Mouse (Mus musculus): ENCODE results near the gene Tnpo1. TPM values are rescaled to one million over a fixed set of nuclear protein-coding genes. Genes with fewer than 3 reads are reported as not detected.

Tnpo1 gene
- total RNA-seq (2015; ENCODE audit: low replicate concordance) (45.3 and 46.9 TPM in 2 replicates), total RNA-seq (2017; ENCODE audit: low replicate concordance) (33.6 and 38.2 TPM in 2 replicates)

DNA sequence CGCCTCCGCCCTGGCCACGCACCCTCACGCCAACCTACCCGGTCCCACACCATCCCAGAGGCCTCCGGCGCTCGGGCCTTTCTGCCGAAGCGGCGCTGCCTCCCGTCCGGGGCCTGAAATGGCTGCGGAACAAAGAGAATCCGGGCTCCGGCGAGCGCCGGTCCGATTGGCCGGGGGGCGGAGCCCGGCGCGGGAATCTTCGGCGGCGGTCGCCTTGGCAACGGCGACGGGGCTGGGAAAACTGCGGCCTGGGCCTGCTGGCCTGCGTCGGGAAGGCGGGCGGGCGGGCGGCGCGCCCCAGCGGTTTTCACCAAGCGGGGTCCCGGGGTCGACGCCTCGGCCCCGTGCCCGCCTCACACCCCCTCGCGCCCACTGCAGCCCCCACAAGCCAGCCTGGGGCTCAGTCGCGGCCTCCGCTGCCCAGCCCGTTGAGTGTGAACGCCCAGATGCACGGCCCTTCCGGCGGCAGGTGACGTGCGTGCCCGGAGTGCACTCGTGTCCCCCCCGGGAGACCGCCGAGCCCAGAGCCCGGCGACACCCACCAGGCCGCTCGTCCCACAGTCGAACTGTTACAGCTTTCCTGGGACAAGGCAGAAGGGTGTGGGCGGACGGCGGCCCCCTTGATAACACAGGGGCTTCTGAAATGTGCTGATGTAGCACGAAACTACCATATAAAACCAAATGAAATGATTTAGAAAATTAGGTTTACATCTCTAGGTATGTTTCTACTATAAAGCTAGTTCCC lies at the start of gene Tnpo1:
Tnpo1 (minus strand) TSS at position 172 of the 745 bp plus-strand sequence.
- ATAC-seq (replicated peaks; ENCODE audit: low FRiP score, poor library complexity, severe bottlenecking), result peak; percentile 82

- ATAC-seq (replicated peaks; ENCODE audit: low FRiP score, poor library complexity, severe bottlenecking), result no peak
These were observed 45.9 kb upstream of the Tnpo1 start for GRCm38 (mm10) chr13:98972090-98972489.

GRCm38 (mm10) chr13:98971641-98972040 lies 45.5 kb upstream of the Tnpo1 start:
- ATAC-seq (replicated peaks; ENCODE audit: low FRiP score, poor library complexity, severe bottlenecking), result no peak

DNA sequence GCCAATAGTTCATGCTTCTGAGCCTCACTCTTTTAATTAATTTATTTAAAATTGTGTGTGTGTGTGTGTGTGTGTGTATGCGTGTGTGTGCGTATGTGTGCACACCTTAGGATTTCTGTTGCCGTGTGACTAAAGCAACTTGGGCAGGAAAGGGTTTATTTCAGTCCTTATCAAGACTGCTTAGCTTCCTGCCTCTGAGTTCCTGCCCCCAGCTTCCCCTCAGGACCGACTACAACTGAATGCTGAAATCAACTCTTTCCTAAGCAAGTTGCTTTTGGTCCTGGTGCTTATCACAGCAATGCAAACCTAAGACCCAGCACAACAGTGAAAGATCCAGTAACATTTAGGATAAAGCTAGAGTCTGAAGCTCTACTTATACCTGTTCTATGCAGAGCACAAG lies 42.3 kb upstream of the Tnpo1 start:
- no peak for ATAC-seq (replicated peaks; ENCODE audit: low FRiP score, poor library complexity, severe bottlenecking)

- ATAC-seq (replicated peaks; ENCODE audit: low FRiP score, poor library complexity, severe bottlenecking), result no peak
These were observed 41.8 kb upstream of the Tnpo1 start for GRCm38 (mm10) chr13:98967942-98968341.

- ATAC-seq (replicated peaks; ENCODE audit: low FRiP score, poor library complexity, severe bottlenecking), result no peak
These were observed 40.4 kb upstream of the Tnpo1 start for GRCm38 (mm10) chr13:98966583-98966982.

DNA sequence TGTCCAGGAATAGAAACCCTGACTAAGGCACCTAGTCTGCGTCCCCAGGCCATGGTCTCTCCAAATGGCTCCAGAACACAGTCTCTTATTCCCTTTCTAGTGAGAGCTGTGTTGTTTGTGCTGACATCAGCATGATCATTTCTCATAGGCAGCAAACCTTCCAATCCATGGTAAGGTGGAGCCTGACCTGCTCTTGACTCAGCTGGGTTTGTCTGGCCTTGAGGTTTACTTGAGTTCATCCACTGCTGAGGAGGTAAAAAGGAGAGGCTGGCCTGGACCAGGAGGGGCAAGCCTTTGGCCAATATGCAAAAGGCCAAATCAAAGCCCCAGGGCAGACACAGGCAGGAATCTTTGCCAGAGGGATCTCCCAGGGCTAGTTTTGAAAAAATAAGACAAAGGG lies 37.4 kb upstream of the Tnpo1 start:
- no peak for ATAC-seq (replicated peaks; ENCODE audit: low FRiP score, poor library complexity, severe bottlenecking)

- ATAC-seq (replicated peaks; ENCODE audit: low FRiP score, poor library complexity, severe bottlenecking), result no peak
These were observed 32.0 kb upstream of the Tnpo1 start for GRCm38 (mm10) chr13:98958177-98958576.

GRCm38 (mm10) chr13:98956209-98956608 lies 30.0 kb upstream of the Tnpo1 start:
- ATAC-seq (replicated peaks; ENCODE audit: low FRiP score, poor library complexity, severe bottlenecking), result no peak

GRCm38 (mm10) chr13:98955676-98956075 lies 29.5 kb upstream of the Tnpo1 start:
- ATAC-seq (replicated peaks; ENCODE audit: low FRiP score, poor library complexity, severe bottlenecking), result no peak

DNA sequence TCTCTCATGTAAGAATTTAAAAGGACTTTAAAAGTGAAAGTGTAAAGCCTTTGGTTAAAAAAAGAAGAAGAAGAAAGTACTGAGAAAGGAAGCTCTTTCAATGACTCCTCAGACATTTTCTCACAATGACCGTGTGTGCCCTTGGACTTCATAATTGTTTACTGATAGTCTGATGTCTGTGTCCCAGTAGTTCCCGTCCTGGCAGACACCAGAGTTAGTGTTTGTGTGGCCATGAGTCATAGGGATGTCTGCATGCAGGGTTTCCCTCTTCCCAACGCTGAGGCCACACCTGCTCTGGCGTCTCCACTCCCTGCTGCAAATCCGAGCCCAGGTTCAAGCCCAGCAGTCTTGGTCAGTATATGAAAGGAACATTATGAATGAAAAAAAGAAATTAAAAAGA lies 29.0 kb upstream of the Tnpo1 start:
- no peak for ATAC-seq (replicated peaks; ENCODE audit: low FRiP score, poor library complexity, severe bottlenecking)

GRCm38 (mm10) chr13:98953830-98954229 lies 27.6 kb upstream of the Tnpo1 start:
- ATAC-seq (replicated peaks; ENCODE audit: low FRiP score, poor library complexity, severe bottlenecking), result no peak

DNA sequence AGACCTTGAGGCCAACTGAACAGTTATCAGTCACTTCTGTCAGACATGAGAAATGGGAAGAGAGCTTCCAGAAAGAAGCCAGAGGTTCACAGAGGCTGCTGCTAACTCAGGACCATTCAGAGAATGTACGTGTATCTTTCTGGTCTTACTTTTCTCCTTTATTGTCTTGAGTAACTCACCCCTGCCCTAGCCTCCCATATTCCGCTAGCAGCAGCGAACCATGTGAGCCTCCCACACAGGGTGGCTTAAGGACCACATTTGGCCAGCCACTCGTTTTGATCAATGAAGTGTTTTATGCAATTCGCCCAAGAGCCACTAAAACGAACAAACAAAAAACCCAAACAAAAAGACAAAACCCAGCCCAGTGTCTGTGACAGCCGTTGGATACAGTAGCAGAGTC lies 25.8 kb upstream of the Tnpo1 start:
- no peak for ATAC-seq (replicated peaks; ENCODE audit: low FRiP score, poor library complexity, severe bottlenecking)

DNA sequence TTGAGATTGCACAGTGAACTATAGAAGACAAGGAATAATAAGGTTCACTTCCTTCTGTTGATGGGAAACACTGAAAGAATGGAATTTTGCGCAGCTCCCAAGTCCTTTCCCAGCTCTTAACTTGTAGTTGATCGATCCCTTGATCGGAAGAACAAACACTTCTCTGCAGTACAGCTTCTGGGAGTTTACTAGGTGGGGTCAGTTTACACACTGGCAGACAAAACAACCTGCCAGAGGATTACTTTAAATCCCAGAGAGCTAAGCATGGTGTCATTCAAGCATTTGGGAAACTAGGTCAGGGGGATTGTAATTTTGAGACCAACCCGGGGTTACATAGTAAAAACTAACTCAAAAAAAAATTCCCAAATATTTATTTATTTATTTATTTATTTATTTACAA lies 22.0 kb upstream of the Tnpo1 start:
- no peak for ATAC-seq (replicated peaks; ENCODE audit: low FRiP score, poor library complexity, severe bottlenecking)

DNA sequence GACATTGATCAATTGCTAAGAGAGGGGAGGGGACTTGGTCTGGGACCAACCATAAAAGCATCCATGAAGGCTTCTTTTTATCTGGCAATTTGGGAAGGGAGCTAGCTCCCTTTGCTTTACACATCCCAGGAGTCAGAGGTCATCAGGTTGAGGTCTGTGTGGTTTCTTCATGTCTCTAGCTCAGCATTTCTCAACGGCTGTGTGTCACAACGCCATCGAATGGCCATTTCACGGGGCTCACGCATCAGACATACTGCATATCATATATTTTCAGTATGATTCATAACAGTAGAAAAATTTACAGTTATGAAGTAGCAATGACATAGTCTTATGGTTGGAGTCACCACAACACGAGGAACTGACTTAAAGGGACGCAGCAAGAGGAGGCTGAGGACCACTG lies 20.2 kb upstream of the Tnpo1 start:
- no peak for ATAC-seq (replicated peaks; ENCODE audit: low FRiP score, poor library complexity, severe bottlenecking)

- ATAC-seq (replicated peaks; ENCODE audit: low FRiP score, poor library complexity, severe bottlenecking), result no peak
These were observed 19.7 kb upstream of the Tnpo1 start for GRCm38 (mm10) chr13:98945908-98946307.

DNA sequence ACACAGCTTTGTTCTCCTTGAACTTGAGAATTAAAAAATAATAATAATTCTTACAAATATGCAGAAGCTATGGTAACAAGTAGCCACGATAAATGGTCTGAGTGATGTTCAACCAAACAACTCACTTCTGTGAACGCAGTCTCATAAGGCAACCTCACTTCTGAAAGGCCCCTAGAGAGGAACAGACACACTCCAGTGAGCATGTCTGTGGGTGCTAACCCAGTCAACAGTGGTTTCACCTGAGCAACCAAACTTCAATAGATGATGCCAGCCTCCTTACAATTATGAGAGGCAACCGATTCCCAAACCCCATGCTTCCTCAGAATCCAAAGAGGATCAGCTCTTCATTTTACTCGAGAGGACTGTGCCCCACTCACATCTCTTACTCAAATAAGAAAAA lies 19.2 kb upstream of the Tnpo1 start:
- ATAC-seq (replicated peaks; ENCODE audit: low FRiP score, poor library complexity, severe bottlenecking), result no peak

GRCm38 (mm10) chr13:98944620-98945081 lies 18.5 kb upstream of the Tnpo1 start:
- ATAC-seq (replicated peaks; ENCODE audit: low FRiP score, poor library complexity, severe bottlenecking), result peak; percentile 69

GRCm38 (mm10) chr13:98942360-98942759 lies 16.2 kb upstream of the Tnpo1 start:
- no peak for ATAC-seq (replicated peaks; ENCODE audit: low FRiP score, poor library complexity, severe bottlenecking)

- no peak for ATAC-seq (replicated peaks; ENCODE audit: low FRiP score, poor library complexity, severe bottlenecking)
These were observed 15.7 kb upstream of the Tnpo1 start for GRCm38 (mm10) chr13:98941829-98942343.

GRCm38 (mm10) chr13:98937108-98937507 lies 10.9 kb upstream of the Tnpo1 start:
- ATAC-seq (replicated peaks; ENCODE audit: low FRiP score, poor library complexity, severe bottlenecking), result no peak

DNA sequence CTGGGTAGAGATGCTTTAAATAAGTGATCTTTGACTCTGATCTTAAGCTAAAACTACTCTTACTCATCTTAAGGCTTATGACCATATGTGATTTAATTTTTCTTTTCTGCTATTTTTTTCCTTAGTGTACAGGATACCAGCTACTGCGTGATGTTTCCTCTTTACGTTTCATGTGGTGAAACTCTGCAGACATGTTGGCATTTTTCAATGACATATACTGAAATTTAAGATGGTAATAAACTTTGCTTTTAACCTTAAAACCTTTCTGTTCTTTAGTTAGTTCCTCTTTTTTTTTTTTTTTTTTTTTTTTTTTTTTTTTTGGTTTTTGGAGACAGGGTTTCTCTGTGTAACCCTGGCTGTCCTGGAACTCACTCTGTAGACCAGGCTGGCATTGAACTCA lies 2.7 kb upstream of the Tnpo1 start:
- no peak for ATAC-seq (replicated peaks; ENCODE audit: low FRiP score, poor library complexity, severe bottlenecking)
